Mouse (Mus musculus): ENCODE results near the gene Per1. TPM values are rescaled to one million over a fixed set of nuclear protein-coding genes. Genes with fewer than 3 reads are reported as not detected.

The Per1 gene
- polyA plus RNA-seq, 1 experiment: 4.5 TPM

DNA sequence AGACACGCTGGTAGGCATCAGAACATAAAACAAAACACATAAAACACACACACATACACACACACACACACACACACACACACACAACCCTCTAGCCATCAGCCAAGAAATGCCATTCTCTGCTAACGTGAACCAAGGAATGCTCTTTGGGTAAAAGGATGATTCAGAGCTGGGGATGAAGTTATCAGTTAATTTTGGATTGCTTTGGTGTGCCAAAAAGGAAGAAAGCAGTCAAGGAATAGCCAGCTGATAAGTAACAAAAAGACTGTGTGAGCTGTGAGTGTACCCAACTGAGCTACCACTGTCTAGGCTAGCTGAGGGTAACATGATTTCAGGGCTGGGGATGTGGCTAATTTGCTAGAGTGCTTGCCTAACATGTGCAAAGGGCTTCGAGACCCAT is 19.0 kb downstream of the Per1 start:
- Histone ChIP-seq H3K27me3 (ENCODE audit: control insufficient read depth, insufficient read depth, insufficient read length) (no peaks in the 10 kb centered on the region), H3K4me3 (ENCODE audit: insufficient read depth, poor library complexity, severe bottlenecking) (no peak overlapping the region), H3ac (ENCODE audit: control insufficient read depth, insufficient read length, low read depth) (no peak overlapping the region), H3K79me2 (ENCODE audit: control insufficient read depth, insufficient read depth) (no peaks in the 10 kb centered on the region), H3K79me3 (ENCODE audit: low read depth) (no peaks in the 10 kb centered on the region), H3K36me3 (ENCODE audit: control insufficient read depth, insufficient read depth) (peaks cover 5% of the 10 kb centered on the region)
- TF ChIP-seq MAX (IDR thresholded peaks at IDR 0.05) (no peak), CEBPB (IDR thresholded peaks at IDR 0.05; ENCODE audit: low read depth) (no peak), MYOD1 (IDR thresholded peaks at IDR 0.05; ENCODE audit: control insufficient read depth, insufficient read length, low read depth) (no peak), MYOG (IDR thresholded peaks at IDR 0.05; ENCODE audit: control insufficient read depth, extremely low read depth, insufficient read length) (no peak), USF1 (IDR thresholded peaks at IDR 0.05; ENCODE audit: low read depth) (no peak), CTCF (IDR thresholded peaks at IDR 0.05; ENCODE audit: control insufficient read depth, insufficient read depth, insufficient read length) (no peak), FOSL1 (IDR thresholded peaks at IDR 0.05; ENCODE audit: insufficient read depth, low read length, poor library complexity, severe bottlenecking) (no peak)

DNA sequence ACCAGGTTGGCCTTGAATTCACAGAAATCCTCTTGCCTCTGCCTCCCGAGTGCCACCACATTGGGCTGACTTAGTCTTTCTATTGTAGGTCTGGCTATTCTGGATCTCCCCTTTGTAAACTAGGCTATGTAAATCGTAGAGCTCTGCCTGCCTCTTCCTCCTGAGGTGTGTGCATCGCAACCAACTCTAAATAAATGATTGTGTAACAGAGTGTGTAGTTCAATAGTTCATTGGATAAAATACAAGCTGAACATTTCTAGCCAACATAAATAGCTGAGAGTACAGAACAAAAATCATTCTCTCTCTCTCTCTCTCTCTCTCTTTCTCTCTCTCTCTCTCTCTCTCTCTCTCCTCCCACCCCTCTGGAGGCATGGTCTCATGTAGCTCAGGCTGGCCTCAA is 19.6 kb downstream of the Per1 start:
- Histone ChIP-seq H3K79me2 (ENCODE audit: control insufficient read depth, insufficient read depth) (no peaks in the 10 kb centered on the region), H3K4me3 (ENCODE audit: insufficient read depth, poor library complexity, severe bottlenecking) (no peak overlapping the region), H3K27me3 (ENCODE audit: control insufficient read depth, insufficient read depth, insufficient read length) (no peaks in the 10 kb centered on the region), H3K79me3 (ENCODE audit: low read depth) (no peaks in the 10 kb centered on the region), H3K36me3 (ENCODE audit: control insufficient read depth, insufficient read depth) (no peaks in the 10 kb centered on the region), H3ac (ENCODE audit: control insufficient read depth, insufficient read length, low read depth) (no peak overlapping the region)
- no peak for TF ChIP-seq MYOG (IDR thresholded peaks at IDR 0.05; ENCODE audit: control insufficient read depth, extremely low read depth, insufficient read length)
- TF ChIP-seq MYOD1 (IDR thresholded peaks at IDR 0.05; ENCODE audit: control insufficient read depth, insufficient read length, low read depth): no peak

GRCm38 (mm10) chr11:69116843-69117242 is 21.8 kb downstream of the Per1 start:
- Histone ChIP-seq H3ac (ENCODE audit: control insufficient read depth, insufficient read length, low read depth) (no peak overlapping the region), H3K79me2 (ENCODE audit: control insufficient read depth, insufficient read depth) (no peaks in the 10 kb centered on the region), H3K27me3 (ENCODE audit: control insufficient read depth, insufficient read depth, insufficient read length) (no peaks in the 10 kb centered on the region), H3K4me3 (ENCODE audit: insufficient read depth, poor library complexity, severe bottlenecking) (no peak overlapping the region), H3K36me3 (ENCODE audit: control insufficient read depth, insufficient read depth) (no peaks in the 10 kb centered on the region), H3K79me3 (ENCODE audit: low read depth) (no peaks in the 10 kb centered on the region)
- TF ChIP-seq USF1 (IDR thresholded peaks at IDR 0.05; ENCODE audit: low read depth) (no peak), MYOG (IDR thresholded peaks at IDR 0.05; ENCODE audit: control insufficient read depth, extremely low read depth, insufficient read length) (no peak), MAX (IDR thresholded peaks at IDR 0.05) (no peak), CTCF (IDR thresholded peaks at IDR 0.05; ENCODE audit: control insufficient read depth, insufficient read depth, insufficient read length) (no peak), FOSL1 (IDR thresholded peaks at IDR 0.05; ENCODE audit: insufficient read depth, low read length, poor library complexity, severe bottlenecking) (no peak), CEBPB (IDR thresholded peaks at IDR 0.05; ENCODE audit: low read depth) (no peak), MYOD1 (IDR thresholded peaks at IDR 0.05; ENCODE audit: control insufficient read depth, insufficient read length, low read depth) (no peak)

GRCm38 (mm10) chr11:69117737-69118695 is 23.0 kb downstream of the Per1 start:
- TF ChIP-seq MYOD1 (IDR thresholded peaks at IDR 0.05; ENCODE audit: control insufficient read depth, insufficient read length, low read depth) (no peak), MAX (IDR thresholded peaks at IDR 0.05) (no peak), FOSL1 (IDR thresholded peaks at IDR 0.05; ENCODE audit: insufficient read depth, low read length, poor library complexity, severe bottlenecking) (no peak), CEBPB (IDR thresholded peaks at IDR 0.05; ENCODE audit: low read depth) (no peak), CTCF (IDR thresholded peaks at IDR 0.05; ENCODE audit: control insufficient read depth, insufficient read depth, insufficient read length) (no peak), USF1 (IDR thresholded peaks at IDR 0.05; ENCODE audit: low read depth) (no peak), MYOG (IDR thresholded peaks at IDR 0.05; ENCODE audit: control insufficient read depth, extremely low read depth, insufficient read length) (no peak)

DNA sequence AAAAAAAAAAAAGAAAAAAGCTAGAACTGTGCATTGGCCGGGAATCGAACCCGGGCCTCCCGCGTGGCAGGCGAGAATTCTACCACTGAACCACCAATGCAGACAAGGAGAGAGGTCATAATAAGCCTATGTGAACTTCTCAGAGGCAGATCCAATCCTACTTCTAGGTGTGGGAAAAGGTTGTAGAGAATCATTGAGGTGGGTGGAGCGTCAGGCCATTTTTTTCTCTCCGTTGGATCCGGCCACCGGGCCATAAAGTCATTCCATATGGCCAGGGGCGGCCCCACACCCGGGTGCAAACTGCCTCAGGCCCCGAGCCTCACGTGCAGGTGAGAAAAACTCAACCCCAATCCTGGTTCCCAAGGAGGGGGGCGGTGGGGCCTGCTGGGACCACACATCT is 23.7 kb downstream of the Per1 start:
- no peak overlapping the region for H3ac ChIP-seq (ENCODE audit: control insufficient read depth, insufficient read length, low read depth)
- TF ChIP-seq MAX (IDR thresholded peaks at IDR 0.05) (no peak), FOSL1 (IDR thresholded peaks at IDR 0.05; ENCODE audit: insufficient read depth, low read length, poor library complexity, severe bottlenecking) (no peak), CEBPB (IDR thresholded peaks at IDR 0.05; ENCODE audit: low read depth) (no peak), MYOG (IDR thresholded peaks at IDR 0.05; ENCODE audit: control insufficient read depth, extremely low read depth, insufficient read length) (no peak), MYOD1 (IDR thresholded peaks at IDR 0.05; ENCODE audit: control insufficient read depth, insufficient read length, low read depth) (no peak), USF1 (IDR thresholded peaks at IDR 0.05; ENCODE audit: low read depth) (no peak), CTCF (IDR thresholded peaks at IDR 0.05; ENCODE audit: control insufficient read depth, insufficient read depth, insufficient read length) (no peak)
- no peaks in the 10 kb centered on the region for H3K27me3 ChIP-seq (ENCODE audit: control insufficient read depth, insufficient read depth, insufficient read length)
- peak overlapping the region; percentile 14 for H3K4me3 ChIP-seq (ENCODE audit: insufficient read depth, poor library complexity, severe bottlenecking)
- no peaks in the 10 kb centered on the region for H3K79me2 ChIP-seq (ENCODE audit: control insufficient read depth, insufficient read depth)
- no peaks in the 10 kb centered on the region for H3K36me3 ChIP-seq (ENCODE audit: control insufficient read depth, insufficient read depth)
- H3K79me3 ChIP-seq (ENCODE audit: low read depth): no peaks in the 10 kb centered on the region

More at GRCm38 (mm10) chr11:69117737-69118695, 23.0 kb downstream of the Per1 start:
- no peaks in the 10 kb centered on the region for H3K79me3 ChIP-seq (ENCODE audit: low read depth)
- H3K79me2 ChIP-seq (ENCODE audit: control insufficient read depth, insufficient read depth): no peaks in the 10 kb centered on the region
- H3K27me3 ChIP-seq (ENCODE audit: control insufficient read depth, insufficient read depth, insufficient read length): no peaks in the 10 kb centered on the region
- H3K4me3 ChIP-seq (ENCODE audit: insufficient read depth, poor library complexity, severe bottlenecking): peak overlapping the region; percentile 48
- no peaks in the 10 kb centered on the region for H3K36me3 ChIP-seq (ENCODE audit: control insufficient read depth, insufficient read depth)
- peak overlapping the region; percentile 41 for H3ac ChIP-seq (ENCODE audit: control insufficient read depth, insufficient read length, low read depth)

Measured in C2C12 (cell line).